Mouse (Mus musculus): ENCODE data around the gene Gm49387.

Gene Gm49387

GRCm38 (mm10) chr14:31662555-31663211 is 22.0 kb upstream of the Gm49387 start:
- peak; percentile 94 to 95 for DNase-seq (ENCODE audit: low spot score in 2 of 2)

GRCm38 (mm10) chr14:31661671-31662554 is 21.2 kb upstream of the Gm49387 start:
- peak; percentile 88 to 91 for DNase-seq (ENCODE audit: low spot score in 2 of 2)

GRCm38 (mm10) chr14:31660312-31661093 is 19.8 kb upstream of the Gm49387 start:
- DNase-seq (ENCODE audit: low spot score in 2 of 2) = no peak

GRCm38 (mm10) chr14:31659501-31660181 is 19.0 kb upstream of the Gm49387 start:
- DNase-seq (ENCODE audit: low spot score in 2 of 2) = peak; percentile 70 to 75

GRCm38 (mm10) chr14:31658126-31658680 is 17.5 kb upstream of the Gm49387 start:
- DNase-seq (ENCODE audit: low spot score in 2 of 2) = no peak

GRCm38 (mm10) chr14:31656857-31657645 is 16.4 kb upstream of the Gm49387 start:
- peak in 1 of 2 experiments; percentile 67 for DNase-seq (ENCODE audit: low spot score in 2 of 2)

- no peak for DNase-seq (ENCODE audit: low spot score in 2 of 2)
Measured at GRCm38 (mm10) chr14:31656386-31656785, 15.7 kb upstream of the Gm49387 start.

- no peak for DNase-seq (ENCODE audit: low spot score in 2 of 2)
Measured at GRCm38 (mm10) chr14:31655406-31655805, 14.7 kb upstream of the Gm49387 start.

- no peak for DNase-seq (ENCODE audit: low spot score in 2 of 2)
Measured at GRCm38 (mm10) chr14:31654816-31655215, 14.1 kb upstream of the Gm49387 start.

GRCm38 (mm10) chr14:31653101-31653875 is 12.6 kb upstream of the Gm49387 start:
- DNase-seq (ENCODE audit: low spot score in 2 of 2) = no peak

- DNase-seq (ENCODE audit: low spot score in 2 of 2) = no peak
Measured at GRCm38 (mm10) chr14:31652624-31653023, 11.9 kb upstream of the Gm49387 start.

GRCm38 (mm10) chr14:31652106-31652505 is 11.4 kb upstream of the Gm49387 start:
- no peak for DNase-seq (ENCODE audit: low spot score in 2 of 2)

GRCm38 (mm10) chr14:31651206-31651605 is 10.5 kb upstream of the Gm49387 start:
- DNase-seq (ENCODE audit: low spot score in 2 of 2) = no peak

- DNase-seq (ENCODE audit: low spot score in 2 of 2) = no peak
Measured at GRCm38 (mm10) chr14:31650347-31650746, 9.7 kb upstream of the Gm49387 start.

- no peak for DNase-seq (ENCODE audit: low spot score in 2 of 2)
Measured at GRCm38 (mm10) chr14:31647991-31648390, 7.3 kb upstream of the Gm49387 start.

GRCm38 (mm10) chr14:31645920-31646319 is 5.2 kb upstream of the Gm49387 start:
- DNase-seq (ENCODE audit: low spot score in 2 of 2) = no peak

- no peak for DNase-seq (ENCODE audit: low spot score in 2 of 2)
Measured at GRCm38 (mm10) chr14:31644931-31645547, 4.4 kb upstream of the Gm49387 start.

GRCm38 (mm10) chr14:31644183-31644830 is 3.6 kb upstream of the Gm49387 start:
- no peak for DNase-seq (ENCODE audit: low spot score in 2 of 2)
